ENCODE assay signal across 7 mouse cellular contexts in genomic region chr16:20097711-20098374, GRCm38 (mm10). TPM values are rescaled to one million over a fixed set of nuclear protein-coding genes. Genes with fewer than 3 reads are reported as not detected.
DNase-seq lines count a peak whose midpoint lies in the region; ATAC-seq lines count a peak whose summit lies in the region.

No protein-coding gene starts in this region.

- H3K27ac ChIP-seq in intestine, embryonic 15.5 days: peak overlapping the region; percentile 98
- peak overlapping the region; percentile 98 for H3K27ac ChIP-seq in midbrain, embryonic 10.5 days (replicated peaks)

- peak; percentile 94 for ATAC-seq in intestine, embryonic 15.5 days

- H3K9ac ChIP-seq in intestine, embryonic 15.5 days: peak overlapping the region; percentile 88

- H3K4me3 ChIP-seq in intestine, embryonic 15.5 days (replicated peaks): peak overlapping the region; percentile 97
- peak overlapping the region; percentile 95 for H3K4me3 ChIP-seq in midbrain, embryonic 10.5 days

- no peaks in the 10 kb centered on the region for H3K4me1 ChIP-seq in intestine, embryonic 15.5 days (replicated peaks)
- H3K4me1 ChIP-seq in midbrain, embryonic 10.5 days: peaks cover 9% of the 10 kb centered on the region; the same call in 1 of the 2 replicates

- WGBS in intestine, embryonic 15.5 days: under 1% methylated on average over 61 of the region's 61 CpGs
- WGBS in midbrain, embryonic 10.5 days: under 1% methylated on average over 61 of the region's 61 CpGs

- no peaks in the 10 kb centered on the region for H3K27me3 ChIP-seq in intestine, embryonic 15.5 days (replicated peaks)
- H3K27me3 ChIP-seq in midbrain, embryonic 10.5 days (ENCODE audit: low read depth, poor library complexity, severe bottlenecking): no peaks in the 10 kb centered on the region

- no peaks in the 10 kb centered on the region for H3K36me3 ChIP-seq in intestine, embryonic 15.5 days
- H3K36me3 ChIP-seq in midbrain, embryonic 10.5 days: peaks cover 18% of the 10 kb centered on the region

- peak; percentile 97 to 99 for DNase-seq in adrenal gland, adult (ENCODE audit: inconsistent age in 2 of 2, low spot score in 1 of 2)
- peak; percentile 95 for DNase-seq in embryo, embryonic 10.5 days (ENCODE audit: low spot score)
- peak; percentile 97 for DNase-seq in gastrocnemius, postnatal 25 days
- DNase-seq in left cerebral cortex, postnatal 25 days (ENCODE audit: low spot score in 2 of 2): peak; percentile 88 to 93
- peak; percentile 94 for DNase-seq in midbrain, embryonic 10.5 days (ENCODE audit: low spot score)
- DNase-seq in right cerebral cortex, postnatal 4 days: peak; percentile 82

- H3K9me3 ChIP-seq in intestine, embryonic 15.5 days: no peaks in the 10 kb centered on the region
- H3K9me3 ChIP-seq in midbrain, embryonic 10.5 days (replicated peaks): 0 out of 2 replicates have a peak, but pooled peaks cover 4% of the 10 kb centered on the region

- intact Hi-C loops in left cerebral cortex, postnatal 25 days (cut with DNase I): loop anchor here (1.0 to 10.0 kb wide), 2 partner anchors 42 to 193 kb away; no protein-coding TSS in a partner anchor

- H3K4me2 ChIP-seq in intestine, embryonic 15.5 days (replicated peaks): peak overlapping the region; percentile 62

RNA-seq across cellular contexts. Expression of gene Klhl24, which starts 0.5 kb away (rescaled TPM):
- 100 to 1,000 TPM; 132 to 195 TPM for total RNA-seq in gastrocnemius, postnatal 25 days (2021)
- polyA plus RNA-seq in intestine, embryonic 15.5 days (2015; fragmentation: Nextera tagmentation; extraction: Ambion mirVana): 17.9 and 22.1 TPM in 2 replicates
- 10 to 100 TPM; 82.0 to 86.4 TPM for total RNA-seq in left cerebral cortex, postnatal 25 days (2021)
- polyA plus RNA-seq in midbrain, embryonic 10.5 days (2016; fragmentation: Nextera tagmentation; extraction: Ambion mirVana): 20.6 and 34.6 TPM in 2 replicates

RNA-seq across cellular contexts. Expression of gene Yeats2, which starts 43.0 kb away (rescaled TPM):
- 1 to 10 TPM; 7.1 to 9.5 TPM for total RNA-seq in gastrocnemius, postnatal 25 days (2021)
- polyA plus RNA-seq in intestine, embryonic 15.5 days (2015; fragmentation: Nextera tagmentation; extraction: Ambion mirVana): 21.7 and 22.7 TPM in 2 replicates
- 10 to 100 TPM; 36.4 to 37.9 TPM for total RNA-seq in left cerebral cortex, postnatal 25 days (2021)
- 35.2 and 38.5 TPM in 2 replicates for polyA plus RNA-seq in midbrain, embryonic 10.5 days (2016; fragmentation: Nextera tagmentation; extraction: Ambion mirVana)

Comparison
In these comparisons a context has a peak if more than half of its experiments do, and no peak if none do; other contexts are left out.
1. Peak in every context shown above with its lines: DNase-seq, ATAC-seq, H3K4me3 ChIP-seq and H3K27ac ChIP-seq.